Mouse (Mus musculus) heart, embryonic 13.5 days (tissue): ENCODE measurements around the gene Acaca. TPM values are rescaled to one million over a fixed set of nuclear protein-coding genes. Genes with fewer than 3 reads are reported as not detected.

Experiments
- ATAC-seq: fragments of 200-750 bp; cut with Nextera tagmentation; 2 replicates; pipeline ENCODE4 v1.8.0; 2017; ENCODE audit warnings: moderate TSS enrichment; ENCODE audit not compliant: insufficient number of reproducible peaks, low FRiP score, low TSS enrichment; ENCODE audit errors: extremely low read depth
- H3K27ac ChIP-seq: fragments of 300-500 bp; sonication (generic); replicated peaks from 2 replicates; pipeline ENCODE4 v1.5.1; 2015; ENCODE audit warnings: moderate library complexity, mild to moderate bottlenecking, inconsistent platforms
- H3K27me3 ChIP-seq: fragments of 300-500 bp; sonication (generic); replicated peaks from 2 replicates; pipeline ENCODE4 v1.6.1; 2015; ENCODE audit warnings: mild to moderate bottlenecking, inconsistent platforms
- H3K36me3 ChIP-seq: fragments of 300-500 bp; sonication (generic); 2 replicates; pipeline ENCODE4 v1.6.1; 2015; ENCODE audit warnings: mild to moderate bottlenecking, inconsistent platforms
- H3K4me1 ChIP-seq: fragments of 300-500 bp; sonication (generic); 2 replicates; pipeline ENCODE4 v1.6.1; 2015; ENCODE audit warnings: inconsistent platforms
- H3K4me2 ChIP-seq: fragments of 300-500 bp; sonication (generic); 2 replicates; pipeline ENCODE4 v1.6.1; 2015; ENCODE audit warnings: inconsistent platforms, mild to moderate bottlenecking, moderate library complexity
- H3K4me3 ChIP-seq: fragments of 300-500 bp; sonication (generic); 2 replicates; pipeline ENCODE4 v1.5.1; 2015; ENCODE audit warnings: moderate library complexity, mild to moderate bottlenecking, inconsistent platforms
- H3K9ac ChIP-seq: fragments of 300-500 bp; sonication (generic); 2 replicates; pipeline ENCODE4 v1.6.1; 2015; ENCODE audit warnings: inconsistent platforms, mild to moderate bottlenecking, moderate library complexity
- H3K9me3 ChIP-seq: fragments of 300-500 bp; sonication (generic); 2 replicates; pipeline ENCODE4 v1.6.1; 2016; ENCODE audit warnings: inconsistent platforms
- WGBS: fragments of 180-500 bp; shearing (Covaris S2); methylation state at CpG from one replicate; pipeline ENCODE4 v1.1.7; 2015; ENCODE audit warnings: mixed read lengths; 5-methylcytosine and 5-hydroxymethylcytosine counted together
- polyA plus RNA-seq: library from polyadenylated mRNA; unstranded; fragments of >200 nt; fragmentation: Nextera tagmentation; extraction: Ambion mirVana; gene quantifications from 2 replicates; pipeline ENCODE4 v1.2.1, GENCODE M21; 2015

Gene Acaca
- polyA plus RNA-seq, 1 experiment from 2014 or later: 6.6 TPM

DNA sequence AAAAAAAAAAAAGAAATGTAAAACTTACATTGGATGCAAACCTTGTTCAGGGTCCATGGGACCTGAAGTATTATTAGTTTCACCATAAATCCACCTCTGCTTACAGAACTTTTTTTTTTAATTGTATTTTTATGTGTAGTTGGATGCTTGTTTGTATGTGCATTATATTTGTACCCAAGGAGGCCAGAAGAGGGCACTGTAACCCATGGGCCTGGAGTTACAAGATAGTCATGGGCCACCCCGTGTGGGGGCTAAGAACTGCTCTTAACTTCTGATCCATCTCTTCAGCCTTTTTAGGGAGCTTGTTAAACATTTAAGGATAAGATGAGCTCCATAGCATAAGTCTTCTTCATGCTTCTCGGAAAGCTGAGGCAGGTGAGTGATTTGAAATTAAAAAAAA is 21.4 kb downstream of the Acaca start:
- Histone ChIP-seq H3K27me3 (peaks cover 5% of the 10 kb centered on the region; the same call in 1 of the 2 replicates), H3K9me3 (no peaks in the 10 kb centered on the region), H3K27ac (no peak overlapping the region), H3K9ac (no peak overlapping the region), H3K4me3 (no peak overlapping the region), H3K4me2 (no peak overlapping the region), H3K36me3 (no peaks in the 10 kb centered on the region), H3K4me1 (no peaks in the 10 kb centered on the region)
- 64% methylated on average over 2 of the region's 2 CpGs for WGBS
- ATAC-seq: no peak

GRCm38 (mm10) chr11:84156535-84157262 is 27.2 kb downstream of the Acaca start:
- H3K9me3 ChIP-seq: no peaks in the 10 kb centered on the region
- H3K4me3 ChIP-seq: no peak overlapping the region
- H3K27me3 ChIP-seq: peaks cover 5% of the 10 kb centered on the region; the same call in 1 of the 2 replicates
- H3K9ac ChIP-seq: no peak overlapping the region
- no peak overlapping the region for H3K27ac ChIP-seq
- ATAC-seq: no peak
- no peak overlapping the region for H3K4me2 ChIP-seq
- no peaks in the 10 kb centered on the region for H3K4me1 ChIP-seq
- WGBS: 83% methylated on average over 4 of the region's 4 CpGs
- H3K36me3 ChIP-seq: no peaks in the 10 kb centered on the region

GRCm38 (mm10) chr11:84164123-84164522 is 34.7 kb downstream of the Acaca start:
- no peak overlapping the region for H3K9ac ChIP-seq
- H3K4me1 ChIP-seq: peaks cover 4% of the 10 kb centered on the region
- ATAC-seq: no peak
- H3K9me3 ChIP-seq: no peaks in the 10 kb centered on the region
- no peak overlapping the region for H3K4me2 ChIP-seq
- H3K4me3 ChIP-seq: no peak overlapping the region
- no peak overlapping the region for H3K27ac ChIP-seq
- no peaks in the 10 kb centered on the region for H3K36me3 ChIP-seq
- H3K27me3 ChIP-seq: no peaks in the 10 kb centered on the region
- 84% methylated on average over 6 of the region's 6 CpGs for WGBS

GRCm38 (mm10) chr11:84164561-84164960 is 35.1 kb downstream of the Acaca start:
- no peaks in the 10 kb centered on the region for H3K9me3 ChIP-seq
- WGBS: 57% methylated on average over 4 of the region's 4 CpGs
- no peaks in the 10 kb centered on the region for H3K36me3 ChIP-seq
- no peak overlapping the region for H3K4me3 ChIP-seq
- peaks cover 4% of the 10 kb centered on the region for H3K4me1 ChIP-seq
- H3K27ac ChIP-seq: no peak overlapping the region
- H3K27me3 ChIP-seq: no peaks in the 10 kb centered on the region
- no peak for ATAC-seq
- H3K4me2 ChIP-seq: no peak overlapping the region
- no peak overlapping the region for H3K9ac ChIP-seq

GRCm38 (mm10) chr11:84167046-84167526 is 37.6 kb downstream of the Acaca start, which contains the start of gene Gm11437:
Gene Gm11437, minus strand, starts transcription at chr11:84167476.
- ATAC-seq: no peak
- peaks cover 4% of the 10 kb centered on the region for H3K4me1 ChIP-seq
- H3K4me3 ChIP-seq: no peak within 1 kb of the TSS
- H3K27me3 ChIP-seq: no peaks in the 10 kb centered on the region
- no peak within 1 kb of the TSS for H3K27ac ChIP-seq
- H3K9ac ChIP-seq: no peak within 1 kb of the TSS
- 74% methylated on average over 5 of the region's 5 CpGs for WGBS
- no peaks in the 10 kb centered on the region for H3K9me3 ChIP-seq
- no peaks in the 10 kb centered on the region for H3K36me3 ChIP-seq
- no peak within 1 kb of the TSS for H3K4me2 ChIP-seq

DNA sequence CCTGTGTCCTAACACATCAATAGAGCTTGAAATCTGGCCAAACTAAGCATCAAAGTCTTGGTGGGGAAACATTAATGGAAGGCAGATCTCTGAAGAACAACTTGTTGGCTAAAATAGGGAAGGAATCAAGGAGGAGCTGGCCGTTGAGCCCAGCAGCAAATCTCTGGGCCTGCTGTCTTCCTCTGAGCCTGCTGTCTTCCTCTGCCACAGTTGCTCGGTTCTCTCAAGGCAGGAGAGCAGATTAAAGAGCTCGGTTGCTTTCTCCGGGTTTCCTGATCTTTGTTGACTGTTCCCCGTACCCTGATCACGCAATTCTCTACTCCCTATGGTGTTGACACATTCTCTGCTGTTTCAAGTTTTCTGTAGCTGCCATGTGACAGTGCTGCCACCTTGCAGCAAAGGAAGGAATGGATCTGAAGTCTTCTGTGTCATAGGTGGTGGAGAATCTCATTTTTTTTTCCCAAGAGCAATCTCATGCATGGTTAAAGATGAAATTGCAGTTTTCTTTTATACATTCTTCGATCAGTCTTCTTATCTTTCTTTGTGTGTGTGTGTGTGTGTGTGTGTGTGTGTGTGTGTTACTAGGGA is 39.3 kb downstream of the Acaca start:
- Histone ChIP-seq H3K36me3 (no peaks in the 10 kb centered on the region), H3K9me3 (no peaks in the 10 kb centered on the region), H3K27me3 (no peaks in the 10 kb centered on the region), H3K4me2 (peak overlapping the region; percentile 60), H3K27ac (no peak overlapping the region), H3K9ac (peak overlapping the region; percentile 65; the same call in 1 of the 2 replicates), H3K4me1 (peaks cover 12% of the 10 kb centered on the region), H3K4me3 (peak overlapping the region; percentile 25; the same call in 1 of the 2 replicates)
- no peak for ATAC-seq
- 17% methylated on average over 7 of the region's 7 CpGs for WGBS

DNA sequence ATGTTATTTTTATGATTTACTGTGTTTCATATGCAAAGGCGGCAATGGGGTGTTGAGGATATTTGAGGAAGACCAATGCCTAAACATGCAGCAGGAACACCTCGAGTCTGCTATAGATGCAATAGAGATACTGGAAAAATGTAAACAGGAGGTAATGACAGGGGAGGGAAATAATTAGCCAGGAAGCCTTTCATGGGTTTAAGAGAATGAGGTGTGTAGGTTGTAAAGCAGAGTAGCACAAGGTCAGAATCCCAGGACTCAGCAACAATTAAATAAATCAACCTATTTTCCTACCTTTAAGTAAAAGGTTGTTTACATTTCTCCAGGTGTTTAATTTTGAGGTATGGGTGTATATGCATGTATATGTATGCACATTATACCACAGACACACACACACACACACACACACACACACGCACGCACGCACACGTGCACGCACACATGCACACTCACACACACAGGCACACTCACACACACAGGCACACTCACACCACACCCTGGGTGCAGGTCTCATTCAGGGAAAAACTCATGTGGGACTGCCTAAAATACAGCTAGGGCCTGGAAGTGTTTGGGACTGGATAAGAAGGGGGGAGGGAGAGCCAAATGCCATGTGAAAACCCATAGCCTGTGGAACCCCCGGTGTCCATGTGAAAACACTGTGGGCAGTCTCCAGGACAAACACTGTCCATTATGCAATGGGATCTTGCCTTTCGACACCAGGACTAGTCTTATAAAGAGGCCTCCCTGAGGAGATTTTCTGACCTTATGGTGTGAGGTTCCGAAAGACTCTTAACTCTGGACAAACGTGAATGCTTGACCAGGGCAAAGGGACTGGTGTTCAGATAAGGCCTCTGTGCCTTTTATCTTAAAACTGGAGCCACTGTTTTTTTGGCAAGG is 43.3 kb downstream of the Acaca start:
- Histone ChIP-seq H3K4me2 (no peak overlapping the region), H3K9me3 (no peaks in the 10 kb centered on the region), H3K36me3 (no peaks in the 10 kb centered on the region), H3K27ac (no peak overlapping the region), H3K9ac (peak overlapping the region; percentile 19; the same call in 1 of the 2 replicates), H3K27me3 (no peaks in the 10 kb centered on the region), H3K4me3 (no peak overlapping the region), H3K4me1 (peaks cover 13% of the 10 kb centered on the region)
- 60% methylated on average over 11 of the region's 11 CpGs for WGBS
- ATAC-seq: no peak

DNA sequence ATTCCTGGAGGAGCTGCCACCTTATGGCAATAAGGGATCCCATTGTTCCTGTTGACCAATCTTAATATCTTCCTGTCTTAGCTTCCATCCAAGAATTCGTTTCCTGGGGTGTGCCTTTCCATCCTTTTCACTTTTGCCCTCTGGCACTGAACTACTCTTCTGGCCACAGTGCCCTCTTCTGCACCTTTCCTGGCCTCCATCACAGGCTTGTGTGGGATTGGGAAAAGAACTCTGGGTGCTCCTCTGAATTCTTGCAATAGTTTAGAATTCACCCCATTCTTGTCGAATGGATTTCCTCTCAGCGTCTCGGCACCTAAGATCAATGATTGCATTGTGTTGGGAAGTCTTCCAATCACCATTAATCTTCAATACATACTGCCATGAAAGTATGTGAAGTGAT is 49.1 kb downstream of the Acaca start:
- no peak for ATAC-seq
- Histone ChIP-seq H3K27me3 (no peaks in the 10 kb centered on the region), H3K9me3 (no peaks in the 10 kb centered on the region), H3K27ac (peak overlapping the region; percentile 94; the same call in 1 of the 2 replicates), H3K4me3 (peak overlapping the region; percentile 80; the same call in 1 of the 2 replicates), H3K36me3 (no peaks in the 10 kb centered on the region), H3K9ac (peak overlapping the region; percentile 84), H3K4me2 (peak overlapping the region; percentile 89), H3K4me1 (peaks cover 24% of the 10 kb centered on the region)
- WGBS: 34% methylated on average over 4 of the region's 4 CpGs

DNA sequence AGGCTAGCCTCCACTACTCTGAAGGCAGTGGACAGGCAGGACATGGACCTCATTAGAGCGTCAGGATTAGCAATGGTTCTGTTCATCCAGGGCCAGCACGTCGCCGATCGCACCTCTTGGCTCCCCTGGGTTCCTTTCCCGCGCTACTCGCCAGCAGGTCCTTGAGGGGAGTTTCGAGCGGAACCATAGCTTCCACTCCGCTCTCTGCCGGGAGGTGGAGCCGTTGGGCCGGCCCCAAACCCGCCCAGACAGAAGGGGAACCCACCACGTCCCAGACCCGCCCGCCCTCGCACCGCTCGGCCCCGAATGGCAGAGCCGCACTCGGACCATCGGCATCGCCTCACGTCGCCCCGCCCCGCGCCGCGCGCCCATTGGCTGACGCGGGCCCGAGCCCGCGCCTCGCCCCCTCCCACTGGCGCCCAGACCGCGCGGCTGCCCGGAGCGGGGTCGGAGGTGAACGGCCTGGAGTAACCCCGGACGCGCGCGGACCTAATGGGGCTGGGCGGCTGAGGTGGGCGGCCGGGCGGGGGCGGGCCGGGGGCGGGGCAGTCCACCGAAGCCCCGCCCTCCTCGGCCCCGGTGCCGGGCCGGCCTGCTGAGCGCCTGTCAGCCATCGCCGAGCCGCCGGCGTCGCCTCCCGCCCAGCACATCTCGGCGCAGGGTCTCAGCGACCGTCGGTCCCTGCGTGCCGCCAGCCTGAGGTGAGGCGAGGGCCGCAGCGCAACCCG is 49.9 kb downstream of the Acaca start:
- Histone ChIP-seq H3K27me3 (no peaks in the 10 kb centered on the region), H3K9ac (peak overlapping the region; percentile 90), H3K9me3 (no peaks in the 10 kb centered on the region), H3K4me1 (peaks cover 21% of the 10 kb centered on the region), H3K27ac (peak overlapping the region; percentile 94), H3K4me3 (peak overlapping the region; percentile 80), H3K36me3 (no peaks in the 10 kb centered on the region), H3K4me2 (peak overlapping the region; percentile 89)
- WGBS: under 1% methylated on average over 65 of the region's 85 CpGs
- ATAC-seq: peak; percentile 97

GRCm38 (mm10) chr11:84179954-84180598 is 50.6 kb downstream of the Acaca start:
- Histone ChIP-seq H3K36me3 (no peaks in the 10 kb centered on the region), H3K9ac (peak overlapping the region; percentile 90), H3K4me2 (peak overlapping the region; percentile 89), H3K27me3 (no peaks in the 10 kb centered on the region), H3K4me1 (peaks cover 21% of the 10 kb centered on the region), H3K9me3 (no peaks in the 10 kb centered on the region), H3K4me3 (peak overlapping the region; percentile 80), H3K27ac (peak overlapping the region; percentile 94)
- whole genome bisulfite sequencing: under 1% methylated on average over 43 of the region's 44 CpGs
- peak; percentile 23; the same call in 1 of the 2 replicates for ATAC-seq
